Mouse (Mus musculus): ENCODE data around the gene Uxs1. TPM values are rescaled to one million over a fixed set of nuclear protein-coding genes. Genes with fewer than 3 reads are reported as not detected.

The Uxs1 gene
- 29.1 and 31.5 TPM in 2 replicates for polyA plus RNA-seq (2012; rRNA removed)

DNA sequence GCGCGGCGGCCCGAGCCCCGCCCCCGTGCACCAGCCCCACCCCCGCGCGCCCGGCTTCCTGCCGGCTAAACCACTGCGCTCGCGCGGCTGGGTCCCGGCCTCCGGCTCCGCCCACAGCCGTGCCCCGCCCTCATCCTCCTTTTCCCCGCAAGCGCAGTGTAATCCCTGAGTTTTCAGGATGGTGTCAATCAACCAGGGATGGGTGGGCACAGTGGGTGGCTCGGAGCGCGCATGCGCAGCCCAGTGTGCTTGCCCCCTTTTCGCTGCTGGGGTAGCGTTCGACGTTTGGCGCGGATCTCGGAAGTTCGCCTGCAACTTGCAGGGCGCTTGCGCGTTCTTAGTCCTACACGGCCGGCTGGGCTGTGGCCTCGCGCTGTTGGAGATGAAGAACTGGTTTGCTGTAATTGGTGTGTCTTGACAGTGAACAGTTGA lies at the start of gene Uxs1:
Gene Uxs1, minus strand, starts transcription at position 38 of the 432 bp plus-strand sequence.

DNA sequence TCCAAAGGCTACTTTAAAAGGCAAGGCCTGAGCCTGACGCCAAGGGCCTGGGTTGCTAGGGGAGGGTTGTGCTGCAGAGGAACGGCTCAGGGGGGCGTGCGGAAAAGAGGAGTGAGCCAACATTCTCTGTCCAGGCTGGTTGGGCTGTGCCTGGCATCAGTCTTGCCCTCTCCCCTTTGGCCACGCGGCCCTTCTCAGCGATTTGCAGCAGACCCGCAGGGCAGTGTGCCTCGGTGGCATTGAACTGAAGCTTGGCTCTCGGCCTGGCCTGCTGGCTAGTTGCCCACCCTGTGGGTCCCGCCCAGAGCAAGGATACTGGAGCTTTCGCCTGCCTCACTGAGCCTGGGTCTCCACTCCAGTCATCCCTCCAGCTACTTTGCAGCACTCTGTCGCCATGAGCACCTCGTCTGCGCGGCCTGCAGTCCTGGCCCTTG lies 97.1 kb downstream of the Uxs1 start, which contains the start of gene 1500015O10Rik:
Gene 1500015O10Rik, plus strand, starts transcription at position 112 of the 434 bp plus-strand sequence.

Other genes starting within 250 kb of the Uxs1 start
- 0.32 and 0.52 TPM in 2 replicates for gene 1500015O10Rik, start 97.2 kb downstream of the Uxs1 start, polyA plus RNA-seq (2012; rRNA removed)
- 26.4 and 38.5 TPM in 2 replicates for gene Tpp2, start 105.8 kb upstream of the Uxs1 start, polyA plus RNA-seq (2012; rRNA removed)
- 0.23 and 0.55 TPM in 2 replicates for gene Mettl21c, start 192.2 kb upstream of the Uxs1 start, polyA plus RNA-seq (2012; rRNA removed)
- 0.28 and 0.30 TPM in 2 replicates for gene Gm8251, start 234.1 kb upstream of the Uxs1 start, polyA plus RNA-seq (2012; rRNA removed)